Mouse (Mus musculus): ENCODE data around the gene Vmn1r45.
A peak's percentile ranks its signal among the peaks of the same experiment; 100 is the strongest.
"Not testable (repeated sequence)": the region's sequence is repeated elsewhere in the genome, so short reads cannot be mapped to it uniquely, and the experiment has no call there.

The Vmn1r45 gene

DNA sequence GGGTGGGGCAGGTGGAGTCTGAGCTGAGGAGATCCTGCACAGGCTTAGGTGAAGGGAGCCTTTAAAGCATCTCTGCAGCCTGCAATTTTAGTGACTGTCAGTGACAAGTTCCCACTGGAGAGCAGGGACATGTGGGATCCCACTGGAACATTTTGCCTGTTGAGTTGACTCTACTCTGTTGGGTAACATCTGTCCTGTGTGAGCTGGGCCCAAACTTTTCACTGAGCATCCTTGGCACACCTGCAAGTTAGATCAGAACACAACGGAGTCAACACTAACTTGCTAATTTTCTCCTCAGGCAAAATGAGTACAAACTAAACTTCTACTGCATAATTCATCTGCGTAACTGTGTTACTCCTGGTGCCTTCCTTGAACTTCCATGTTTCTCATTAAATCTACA lies at the start of gene Vmn1r45:
TSS of gene Vmn1r45 (minus strand) at position 101 of the 400 bp plus-strand sequence.
- DNase-seq = not testable (repeated sequence)

DNA sequence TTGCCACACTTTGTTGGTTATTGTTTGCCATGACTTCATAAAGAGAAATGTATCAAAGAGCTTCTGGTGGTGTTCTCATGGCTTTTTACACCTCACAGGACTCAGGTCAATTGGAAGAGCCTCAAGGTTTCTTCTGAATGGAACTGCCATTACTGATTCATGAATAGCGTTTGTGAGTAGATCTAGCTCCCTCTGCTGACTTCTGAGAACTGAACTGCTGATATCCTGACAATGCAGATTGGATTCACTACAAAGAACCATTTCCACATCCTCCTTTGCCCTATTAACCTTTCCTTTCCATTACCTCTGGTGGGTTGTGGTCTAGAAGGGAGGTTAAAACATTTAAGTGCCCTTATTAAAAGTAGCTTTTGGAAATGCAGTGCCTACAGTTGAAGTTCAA lies 45.6 kb upstream of the Vmn1r45 start:
- peak; percentile 2 to 21 for DNase-seq

DNA sequence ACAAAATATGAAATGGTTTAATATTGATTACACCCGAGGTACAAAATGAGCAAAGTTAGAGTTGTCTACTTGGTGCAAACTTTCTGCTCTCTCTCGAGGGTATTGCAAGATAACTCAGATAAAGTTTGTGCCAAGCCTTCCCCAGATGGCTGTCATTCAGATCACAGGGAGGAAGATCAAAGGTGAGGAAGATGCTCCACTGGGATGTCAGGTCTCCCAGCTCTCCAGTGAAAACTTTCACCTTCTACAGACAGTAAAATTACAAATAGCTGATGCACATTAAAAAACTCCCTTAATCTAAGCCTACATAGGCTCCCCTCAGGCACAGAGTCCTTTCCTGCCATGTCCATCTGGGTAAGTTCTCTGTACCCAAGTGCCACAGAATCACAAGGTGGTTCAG lies 28.6 kb upstream of the Vmn1r45 start, which contains the start of gene Vmn1r46:
TSS of gene Vmn1r46 (plus strand) at position 301 of the 400 bp plus-strand sequence.
- DNase-seq = no peak

DNA sequence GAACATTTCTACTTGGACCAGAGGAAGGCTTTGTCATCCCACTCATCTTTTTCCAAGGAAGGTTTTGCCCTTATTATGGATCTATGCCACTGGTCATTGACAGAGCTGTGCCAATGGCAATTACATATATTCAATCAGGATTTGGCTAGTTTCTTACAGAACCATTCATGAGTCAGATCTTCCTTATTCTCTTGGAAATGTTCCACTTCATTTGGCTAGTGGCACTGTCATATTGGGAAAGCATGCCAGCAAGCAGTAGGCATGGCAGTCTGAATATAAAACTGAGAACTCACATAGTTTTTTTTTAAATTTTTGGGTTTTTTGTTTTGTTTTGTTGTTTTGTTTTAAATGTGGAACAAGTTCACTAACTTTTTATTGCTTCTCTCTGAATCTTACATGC lies 25.9 kb upstream of the Vmn1r45 start:
- DNase-seq = peak; percentile 32 to 43

DNA sequence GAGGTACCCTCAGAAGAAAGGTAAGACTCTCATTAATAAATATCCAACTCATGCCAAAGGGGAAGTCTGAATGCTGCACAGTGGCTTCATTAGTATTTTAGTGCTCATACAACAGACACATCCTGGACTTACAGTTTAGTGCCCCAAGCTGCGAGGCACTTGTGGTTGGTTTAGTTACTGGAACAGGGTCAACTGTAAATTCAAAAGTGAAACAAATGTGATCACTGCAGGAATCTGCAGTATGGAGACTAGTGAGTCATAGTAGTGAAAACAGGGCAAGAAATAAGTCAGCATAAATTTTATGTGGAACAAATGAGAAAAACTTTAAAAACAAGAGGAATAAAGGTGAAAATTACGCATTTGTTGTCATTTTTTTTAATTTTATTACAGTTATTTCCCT lies 13.2 kb upstream of the Vmn1r45 start:
- DNase-seq = no peak

DNA sequence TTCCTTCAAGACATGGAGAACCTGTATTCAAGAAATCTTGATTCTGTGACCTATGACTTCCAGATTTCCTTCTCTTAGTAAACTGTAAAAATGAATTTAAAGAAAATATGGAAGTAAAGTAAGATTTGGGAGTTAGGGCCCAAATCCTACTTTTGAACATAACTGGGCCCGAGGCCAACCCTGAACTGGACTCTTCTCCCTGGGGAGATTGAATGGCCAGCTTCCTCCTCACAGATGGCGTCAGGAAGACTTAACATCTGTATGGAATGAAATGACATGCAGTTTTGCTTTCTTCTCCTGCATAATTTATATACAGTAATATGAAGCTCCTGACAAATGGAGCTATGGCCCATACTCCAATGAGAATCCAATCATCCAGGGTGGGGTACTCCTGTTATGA lies 528 bp upstream of the Vmn1r45 start:
- no peak for DNase-seq

DNA sequence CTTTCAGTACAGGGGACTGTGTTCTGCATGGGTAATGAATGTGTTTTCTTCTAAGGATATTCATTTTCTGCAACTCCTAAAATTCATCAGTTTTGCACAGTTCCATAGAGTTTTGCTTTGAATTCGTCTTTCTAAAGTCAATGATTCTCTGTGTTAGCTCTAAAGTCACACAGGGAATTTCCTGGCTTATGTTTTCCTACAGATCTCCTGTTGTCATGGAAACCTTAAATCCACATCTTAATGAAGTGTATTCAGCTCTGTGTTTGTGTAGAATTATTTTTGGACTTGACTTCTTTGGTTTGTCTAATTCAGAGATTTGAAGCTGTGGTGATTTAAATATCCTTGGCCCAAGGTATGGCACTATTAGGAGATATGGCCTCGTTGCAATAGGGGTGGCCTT lies 56.6 kb downstream of the Vmn1r45 start:
- no peak for DNase-seq

DNA sequence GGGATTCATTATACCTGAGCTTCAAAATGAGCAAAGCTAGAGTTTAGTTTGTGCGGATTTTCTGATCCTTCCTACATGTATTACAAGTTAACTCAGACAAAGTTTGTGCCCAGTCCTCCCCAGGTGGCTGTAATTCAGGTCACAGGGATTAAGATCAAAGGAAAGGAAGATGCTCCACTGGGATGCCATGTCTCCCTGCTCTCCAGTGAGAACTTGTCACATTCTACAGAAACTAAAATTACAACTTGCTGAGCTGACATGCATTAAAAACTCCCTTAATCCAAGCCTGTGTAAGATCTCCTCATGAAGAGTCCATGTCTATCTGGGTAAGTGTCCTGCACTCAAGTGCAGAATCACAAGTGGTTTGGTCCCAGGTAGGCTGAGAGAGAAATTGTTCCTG lies 57.0 kb downstream of the Vmn1r45 start, which contains the start of gene Vmn1r44:
TSS of gene Vmn1r44 (plus strand) at position 301 of the 400 bp plus-strand sequence.
- no peak for DNase-seq

All from cerebellum, postnatal 10 days (tissue).